Mouse (Mus musculus): ENCODE results near the gene Aimp1. TPM values are rescaled to one million over a fixed set of nuclear protein-coding genes. Genes with fewer than 3 reads are reported as not detected.

Aimp1 gene
- 70.6 and 72.6 TPM in 2 replicates for polyA plus RNA-seq (2015; fragmentation: Nextera tagmentation; extraction: Ambion mirVana)

DNA sequence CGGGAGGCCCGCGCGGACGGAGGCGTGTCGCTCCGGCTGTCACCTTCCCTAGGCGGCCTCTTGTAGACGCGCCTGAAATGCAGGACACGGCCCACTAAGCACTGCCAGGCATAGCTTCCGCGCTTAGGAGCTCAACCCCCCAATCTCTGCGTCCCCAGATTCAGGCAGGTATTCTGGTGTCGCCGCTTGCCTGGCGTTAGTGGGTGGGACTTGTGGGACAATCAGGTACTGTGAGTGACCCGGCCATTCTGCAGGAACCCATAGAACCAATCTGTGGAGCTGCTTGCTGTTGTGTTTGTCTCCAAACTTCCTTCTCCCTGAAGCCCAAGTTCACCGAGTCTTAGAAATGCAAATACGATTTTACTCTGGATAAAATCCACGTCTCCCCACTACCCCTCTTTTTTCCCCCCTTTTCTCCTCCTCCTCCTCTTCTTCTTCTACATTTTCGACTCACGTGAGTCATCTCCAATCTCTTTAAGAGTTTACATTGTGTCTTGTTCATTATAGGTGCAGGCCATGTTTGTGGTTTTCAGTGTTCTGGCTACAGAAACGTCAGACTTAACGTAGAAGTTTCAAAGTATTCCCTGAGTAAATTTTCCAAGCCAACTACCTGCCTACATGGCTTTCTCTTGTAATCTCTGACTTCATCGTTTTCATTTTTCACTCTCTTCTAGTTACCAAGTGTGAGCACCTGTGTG is at the start of gene Aimp1:
Gene Aimp1, minus strand, starts transcription at position 140 of the 698 bp plus-strand sequence.
- Histone ChIP-seq H3K4me1 (ENCODE audit: insufficient read depth, low read length) (peaks cover 12% of the 10 kb centered on the region), H3K27me3 (ENCODE audit: insufficient read depth, low read length) (no peaks in the 10 kb centered on the region), H3K4me2 (replicated peaks; ENCODE audit: low read depth, low read length) (peak within 1 kb of the TSS; percentile 70), H3K4me3 (ENCODE audit: low read length) (peak within 1 kb of the TSS; percentile 64), H3K36me3 (ENCODE audit: insufficient read depth, low read length) (0 out of 2 replicates have a peak, but pooled peaks cover 5% of the 10 kb centered on the region), H3K9me3 (ENCODE audit: low read length) (no peaks in the 10 kb centered on the region), H3K9ac (replicated peaks; ENCODE audit: low read length) (peak within 1 kb of the TSS; percentile 91), H3K27ac (ENCODE audit: low read length) (peak within 1 kb of the TSS; percentile 93)
- ATAC-seq (ENCODE audit: low FRiP score, low TSS enrichment): no peak; the same call in 1 of the 2 replicates
- 1% methylated on average over 27 of the region's 27 CpGs for WGBS

DNA sequence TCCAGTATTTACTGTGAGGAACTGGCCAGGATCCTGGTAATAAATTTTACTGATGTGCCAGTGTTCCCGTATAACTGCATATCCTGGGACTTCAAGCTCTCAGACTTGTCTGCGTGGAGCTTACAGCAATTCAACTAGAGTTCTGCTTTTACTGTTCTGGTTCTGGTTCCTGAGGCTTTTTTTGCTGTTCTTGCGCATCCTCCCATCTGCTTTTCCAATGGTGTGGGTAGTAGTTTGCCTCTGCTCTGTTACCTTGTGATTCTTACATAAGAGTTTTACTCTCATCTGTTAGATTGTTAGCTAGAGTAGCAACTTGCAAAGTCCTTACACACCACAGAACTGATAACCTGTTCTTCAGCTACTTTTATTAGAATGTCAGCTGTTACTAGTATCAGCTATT is 40.2 kb upstream of the Aimp1 start:
- H3K4me2 ChIP-seq (replicated peaks; ENCODE audit: low read depth, low read length): no peak overlapping the region
- no peaks in the 10 kb centered on the region for H3K27me3 ChIP-seq (ENCODE audit: insufficient read depth, low read length)
- ATAC-seq (ENCODE audit: low FRiP score, low TSS enrichment): no peak
- no peak overlapping the region for H3K9ac ChIP-seq (replicated peaks; ENCODE audit: low read length)
- no peaks in the 10 kb centered on the region for H3K4me1 ChIP-seq (ENCODE audit: insufficient read depth, low read length)
- H3K4me3 ChIP-seq (ENCODE audit: low read length): no peak overlapping the region
- WGBS: 72% methylated on average over 3 of the region's 3 CpGs
- peaks cover 16% of the 10 kb centered on the region for H3K36me3 ChIP-seq (ENCODE audit: insufficient read depth, low read length)
- no peak overlapping the region for H3K27ac ChIP-seq (ENCODE audit: low read length)
- H3K9me3 ChIP-seq (ENCODE audit: low read length): no peaks in the 10 kb centered on the region

- H3K4me1 ChIP-seq (ENCODE audit: insufficient read depth, low read length): no peaks in the 10 kb centered on the region
- no peak overlapping the region for H3K4me3 ChIP-seq (ENCODE audit: low read length)
- peaks cover 11% of the 10 kb centered on the region for H3K36me3 ChIP-seq (ENCODE audit: insufficient read depth, low read length)
- ATAC-seq (ENCODE audit: low FRiP score, low TSS enrichment): no peak
- H3K27ac ChIP-seq (ENCODE audit: low read length): no peak overlapping the region
- H3K4me2 ChIP-seq (replicated peaks; ENCODE audit: low read depth, low read length): no peak overlapping the region
- H3K9ac ChIP-seq (replicated peaks; ENCODE audit: low read length): no peak overlapping the region
- WGBS: 99% methylated on average over 4 of the region's 4 CpGs
- no peaks in the 10 kb centered on the region for H3K9me3 ChIP-seq (ENCODE audit: low read length)
- no peaks in the 10 kb centered on the region for H3K27me3 ChIP-seq (ENCODE audit: insufficient read depth, low read length)
Observed at GRCm38 (mm10) chr3:132717316-132717715, 33.1 kb upstream of the Aimp1 start.

DNA sequence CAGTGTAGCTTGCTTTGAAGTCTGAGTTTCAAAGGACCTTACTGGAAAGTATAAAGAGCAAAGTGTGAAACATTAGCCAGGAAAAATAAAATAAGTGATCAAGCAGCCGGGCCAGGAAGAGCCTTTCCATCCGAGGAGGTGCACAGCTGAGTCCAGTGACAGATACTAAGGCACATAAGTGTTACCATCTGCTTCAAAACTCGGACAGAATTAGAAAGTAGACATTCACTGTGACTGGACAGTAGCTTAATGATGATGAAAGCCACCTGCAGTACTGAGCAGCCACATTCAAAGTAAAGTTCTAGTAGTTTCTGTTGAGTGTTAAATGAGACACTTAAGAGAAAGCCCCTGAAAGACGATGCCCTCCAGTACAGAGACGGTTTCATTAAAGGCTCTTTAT is 29.7 kb upstream of the Aimp1 start:
- no peak overlapping the region for H3K9ac ChIP-seq (replicated peaks; ENCODE audit: low read length)
- no peaks in the 10 kb centered on the region for H3K9me3 ChIP-seq (ENCODE audit: low read length)
- no peaks in the 10 kb centered on the region for H3K27me3 ChIP-seq (ENCODE audit: insufficient read depth, low read length)
- H3K4me3 ChIP-seq (ENCODE audit: low read length): no peak overlapping the region
- H3K4me1 ChIP-seq (ENCODE audit: insufficient read depth, low read length): no peaks in the 10 kb centered on the region
- H3K4me2 ChIP-seq (replicated peaks; ENCODE audit: low read depth, low read length): no peak overlapping the region
- 0 out of 2 replicates have a peak overlapping the region, but pooled peaks have one; percentile 11 for H3K27ac ChIP-seq (ENCODE audit: low read length)
- peak; percentile 96 for ATAC-seq (ENCODE audit: low FRiP score, low TSS enrichment)
- WGBS: 17% methylated on average over 5 of the region's 5 CpGs
- H3K36me3 ChIP-seq (ENCODE audit: insufficient read depth, low read length): peaks cover 6% of the 10 kb centered on the region; the same call in 1 of the 2 replicates

- ATAC-seq (ENCODE audit: low FRiP score, low TSS enrichment): no peak
- Histone ChIP-seq H3K27ac (ENCODE audit: low read length) (no peak overlapping the region), H3K9me3 (ENCODE audit: low read length) (no peaks in the 10 kb centered on the region), H3K4me2 (replicated peaks; ENCODE audit: low read depth, low read length) (no peak overlapping the region), H3K27me3 (ENCODE audit: insufficient read depth, low read length) (no peaks in the 10 kb centered on the region), H3K4me3 (ENCODE audit: low read length) (no peak overlapping the region), H3K9ac (replicated peaks; ENCODE audit: low read length) (no peak overlapping the region), H3K36me3 (ENCODE audit: insufficient read depth, low read length) (peaks cover 3% of the 10 kb centered on the region; the same call in 1 of the 2 replicates), H3K4me1 (ENCODE audit: insufficient read depth, low read length) (no peaks in the 10 kb centered on the region)
- WGBS: 84% methylated on average over 4 of the region's 4 CpGs
Observed at GRCm38 (mm10) chr3:132706977-132707376, 22.8 kb upstream of the Aimp1 start.

- ATAC-seq (ENCODE audit: low FRiP score, low TSS enrichment): no peak
- 87% methylated on average over 3 of the region's 3 CpGs for WGBS
Observed at GRCm38 (mm10) chr3:132704216-132704615, 20.0 kb upstream of the Aimp1 start.

DNA sequence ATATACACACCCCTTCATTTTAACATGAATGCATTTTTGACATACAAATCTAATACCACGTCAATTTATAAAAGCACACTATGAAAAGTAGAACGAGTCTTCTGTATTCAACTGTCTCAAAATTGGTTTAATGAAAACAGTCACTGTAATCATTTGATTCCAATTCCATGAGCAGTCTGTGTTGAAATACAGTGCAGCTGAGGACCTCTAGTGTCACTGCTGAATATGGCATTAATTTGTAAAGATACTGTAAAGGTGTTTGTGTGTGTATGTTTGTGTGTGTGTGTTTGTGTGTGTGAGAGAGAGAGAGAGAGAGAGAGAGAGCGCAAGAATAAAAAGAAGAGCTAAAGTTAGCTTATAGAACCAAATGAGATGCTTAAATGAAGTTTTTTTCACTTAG is 17.2 kb upstream of the Aimp1 start:
- no peak; the same call in 1 of the 2 replicates for ATAC-seq (ENCODE audit: low FRiP score, low TSS enrichment)
- Histone ChIP-seq H3K4me3 (ENCODE audit: low read length) (no peak overlapping the region), H3K36me3 (ENCODE audit: insufficient read depth, low read length) (0 out of 2 replicates have a peak, but pooled peaks cover 3% of the 10 kb centered on the region), H3K4me2 (replicated peaks; ENCODE audit: low read depth, low read length) (no peak overlapping the region), H3K9me3 (ENCODE audit: low read length) (no peaks in the 10 kb centered on the region), H3K27me3 (ENCODE audit: insufficient read depth, low read length) (no peaks in the 10 kb centered on the region), H3K9ac (replicated peaks; ENCODE audit: low read length) (no peak overlapping the region), H3K4me1 (ENCODE audit: insufficient read depth, low read length) (0 out of 2 replicates have a peak, but pooled peaks cover 3% of the 10 kb centered on the region), H3K27ac (ENCODE audit: low read length) (no peak overlapping the region)
- WGBS: 73% methylated on average over 3 of the region's 3 CpGs

More at GRCm38 (mm10) chr3:132704216-132704615, 20.0 kb upstream of the Aimp1 start:
- no peaks in the 10 kb centered on the region for H3K9me3 ChIP-seq (ENCODE audit: low read length)
- 0 out of 2 replicates have a peak, but pooled peaks cover 3% of the 10 kb centered on the region for H3K36me3 ChIP-seq (ENCODE audit: insufficient read depth, low read length)
- H3K4me2 ChIP-seq (replicated peaks; ENCODE audit: low read depth, low read length): no peak overlapping the region
- H3K27ac ChIP-seq (ENCODE audit: low read length): no peak overlapping the region
- H3K4me1 ChIP-seq (ENCODE audit: insufficient read depth, low read length): no peaks in the 10 kb centered on the region
- H3K9ac ChIP-seq (replicated peaks; ENCODE audit: low read length): no peak overlapping the region
- no peaks in the 10 kb centered on the region for H3K27me3 ChIP-seq (ENCODE audit: insufficient read depth, low read length)
- H3K4me3 ChIP-seq (ENCODE audit: low read length): no peak overlapping the region

GRCm38 (mm10) chr3:132683447-132684230 is 531 bp downstream of the Aimp1 start, which contains the start of gene Tbck:
TSS of gene Tbck (plus strand) at chr3:132684144.
- peak within 1 kb of the TSS; percentile 64 for H3K4me3 ChIP-seq (ENCODE audit: low read length)
- WGBS: under 1% methylated on average over 42 of the region's 42 CpGs
- H3K36me3 ChIP-seq (ENCODE audit: insufficient read depth, low read length): 0 out of 2 replicates have a peak, but pooled peaks cover 3% of the 10 kb centered on the region
- H3K4me1 ChIP-seq (ENCODE audit: insufficient read depth, low read length): peaks cover 12% of the 10 kb centered on the region
- H3K9me3 ChIP-seq (ENCODE audit: low read length): no peaks in the 10 kb centered on the region
- H3K27me3 ChIP-seq (ENCODE audit: insufficient read depth, low read length): no peaks in the 10 kb centered on the region
- H3K4me2 ChIP-seq (replicated peaks; ENCODE audit: low read depth, low read length): peak within 1 kb of the TSS; percentile 70
- peak within 1 kb of the TSS; percentile 91 for H3K9ac ChIP-seq (replicated peaks; ENCODE audit: low read length)
- peak within 1 kb of the TSS; percentile 93 for H3K27ac ChIP-seq (ENCODE audit: low read length)
- peak; percentile 97 for ATAC-seq (ENCODE audit: low FRiP score, low TSS enrichment)

GRCm38 (mm10) chr3:132677494-132677893 is 6.7 kb downstream of the Aimp1 start:
- Histone ChIP-seq H3K4me2 (replicated peaks; ENCODE audit: low read depth, low read length) (no peak overlapping the region), H3K27ac (ENCODE audit: low read length) (no peak overlapping the region), H3K9ac (replicated peaks; ENCODE audit: low read length) (no peak overlapping the region), H3K4me1 (ENCODE audit: insufficient read depth, low read length) (peaks cover 2% of the 10 kb centered on the region), H3K36me3 (ENCODE audit: insufficient read depth, low read length) (peaks cover 17% of the 10 kb centered on the region), H3K27me3 (ENCODE audit: insufficient read depth, low read length) (no peaks in the 10 kb centered on the region), H3K4me3 (ENCODE audit: low read length) (no peak overlapping the region), H3K9me3 (ENCODE audit: low read length) (no peaks in the 10 kb centered on the region)
- 80% methylated on average over 2 of the region's 2 CpGs for WGBS
- no peak for ATAC-seq (ENCODE audit: low FRiP score, low TSS enrichment)

Data from kidney, embryonic 16.5 days (tissue).